Mouse (Mus musculus): Measurements from ENCODE around the gene H60b.
"Not testable (repeated sequence)": the region's sequence is repeated elsewhere in the genome, so short reads cannot be mapped to it uniquely, and the experiment has no call there.

- not testable (repeated sequence) for TF ChIP-seq CTCF (IDR thresholded peaks at IDR 0.05; ENCODE audit: control insufficient read depth, insufficient read depth, insufficient read length); USF1 (IDR thresholded peaks at IDR 0.05; ENCODE audit: low read depth); MAX (IDR thresholded peaks at IDR 0.05)
These were observed 18.1 kb downstream of the H60b start for GRCm38 (mm10) chr10:22176515-22176914.

Measured in C2C12 (cell line).